Mouse (Mus musculus): Measurements from ENCODE around the gene Hdac9. TPM values are rescaled to one million over a fixed set of nuclear protein-coding genes. Genes with fewer than 3 reads are reported as not detected.

The Hdac9 gene
- total and polyA plus RNA-seq, 3 experiments: 0.03 to 0.19 TPM; not detected in 1

DNA sequence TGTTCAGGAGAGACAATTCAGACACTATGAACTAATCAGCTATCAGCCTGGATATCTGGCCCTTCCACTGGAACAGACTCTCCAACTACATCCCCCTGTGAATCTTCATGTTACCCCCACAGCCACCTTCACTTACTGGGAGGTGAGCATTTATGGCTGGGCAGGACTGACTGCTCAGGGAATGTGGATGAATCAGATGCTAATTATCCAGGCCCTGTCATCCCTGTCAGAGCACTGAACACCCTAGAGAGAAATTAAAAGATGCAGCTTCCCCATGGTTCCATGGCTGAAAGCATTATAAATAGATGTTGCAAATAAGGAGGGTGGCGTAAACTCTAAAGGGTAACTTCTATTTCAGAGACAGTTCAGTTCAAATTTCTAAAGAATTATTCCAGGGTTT is 345.8 kb downstream of the Hdac9 start:
- Histone ChIP-seq H3K9me3 (replicated peaks; ENCODE audit: insufficient read depth, low read length) (no peaks in the 10 kb centered on the region), H3K36me3 (ENCODE audit: control insufficient read depth in 1 of 2, insufficient read depth in 2 of 2, low read length in 2 of 2) (no peaks in the 10 kb centered on the region)
- no peak for TF ChIP-seq ZC3H11A (IDR thresholded peaks at IDR 0.05; ENCODE audit: low read depth, low read length)

DNA sequence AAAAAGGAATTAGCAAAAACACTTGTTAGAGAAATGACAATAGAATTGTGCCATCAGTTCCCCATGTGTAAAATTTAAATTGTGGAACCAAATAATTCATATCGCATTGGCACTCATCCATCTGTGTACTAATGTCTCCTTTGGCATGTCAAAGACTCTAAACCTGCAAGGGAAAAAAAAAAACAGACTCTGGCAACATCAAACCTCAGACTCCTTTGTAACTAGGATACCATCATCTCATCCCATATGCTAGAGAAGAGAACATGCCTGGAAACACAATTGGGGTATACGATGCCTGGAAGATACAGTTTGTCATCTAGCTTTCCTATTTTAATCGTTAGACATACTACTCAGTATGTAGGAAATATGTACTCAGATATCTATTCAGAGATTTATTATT is 347.4 kb downstream of the Hdac9 start:
- no peaks in the 10 kb centered on the region for H3K36me3 ChIP-seq (ENCODE audit: control insufficient read depth in 1 of 2, insufficient read depth in 2 of 2, low read length in 2 of 2)
- no peak overlapping the region for H3K27ac ChIP-seq (ENCODE audit: control insufficient read depth, low read depth, low read length)
- H3K9ac ChIP-seq (ENCODE audit: control insufficient read depth, low read depth, low read length, poor library complexity, severe bottlenecking): no peak overlapping the region
- H3K9me3 ChIP-seq (replicated peaks; ENCODE audit: insufficient read depth, low read length): no peaks in the 10 kb centered on the region
- no peak overlapping the region for H3K4me3 ChIP-seq (ENCODE audit: control insufficient read depth in 1 of 2, insufficient read depth in 1 of 2, low read depth in 2 of 2, low read length in 2 of 2)
- no peaks in the 10 kb centered on the region for H3K4me1 ChIP-seq (ENCODE audit: control insufficient read depth in 1 of 2, insufficient read depth in 2 of 2, low read length in 2 of 2)
- no peaks in the 10 kb centered on the region for H3K79me2 ChIP-seq (ENCODE audit: control insufficient read depth, insufficient read depth, low read length, poor library complexity)
- no peak for DNase-seq (ENCODE audit: low read depth, low spot score)
- H3K27me3 ChIP-seq (ENCODE audit: control insufficient read depth in 1 of 2, insufficient read depth in 2 of 2, low read length in 2 of 2): no peaks in the 10 kb centered on the region
- no peak for TF ChIP-seq RAD21 (IDR thresholded peaks at IDR 0.05; ENCODE audit: low read depth, low read length)

More for the DNA sequence above, 345.8 kb downstream of the Hdac9 start:
- no peak overlapping the region for H3K27ac ChIP-seq (ENCODE audit: control insufficient read depth, low read depth, low read length)
- H3K4me1 ChIP-seq (ENCODE audit: control insufficient read depth in 1 of 2, insufficient read depth in 2 of 2, low read length in 2 of 2): no peaks in the 10 kb centered on the region
- H3K79me2 ChIP-seq (ENCODE audit: control insufficient read depth, insufficient read depth, low read length, poor library complexity): no peaks in the 10 kb centered on the region
- DNase-seq (ENCODE audit: low read depth, low spot score): no peak
- no peak overlapping the region for H3K4me3 ChIP-seq (ENCODE audit: control insufficient read depth in 1 of 2, insufficient read depth in 1 of 2, low read depth in 2 of 2, low read length in 2 of 2)
- no peaks in the 10 kb centered on the region for H3K27me3 ChIP-seq (ENCODE audit: control insufficient read depth in 1 of 2, insufficient read depth in 2 of 2, low read length in 2 of 2)
- no peak overlapping the region for H3K9ac ChIP-seq (ENCODE audit: control insufficient read depth, low read depth, low read length, poor library complexity, severe bottlenecking)

DNA sequence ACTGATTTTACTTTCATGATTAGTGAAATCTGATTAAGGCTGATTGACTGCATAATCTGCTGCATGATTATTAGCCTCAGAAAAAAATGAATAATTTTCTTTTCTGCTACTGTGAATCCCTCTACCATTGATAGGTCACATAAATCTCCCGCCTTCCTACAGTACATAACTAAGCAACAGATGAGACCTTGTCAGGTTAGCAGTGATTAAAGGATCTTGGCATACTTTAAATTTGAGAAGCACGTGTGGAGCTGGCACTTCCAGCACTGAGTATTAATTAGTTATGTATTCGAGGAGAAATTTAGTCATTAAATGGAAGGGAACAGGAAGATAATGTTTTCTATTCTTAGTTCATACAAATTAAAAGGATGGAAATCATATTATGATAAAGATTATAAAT is 347.8 kb downstream of the Hdac9 start:
- Histone ChIP-seq H3K9me3 (replicated peaks; ENCODE audit: insufficient read depth, low read length) (no peaks in the 10 kb centered on the region), H3K9ac (ENCODE audit: control insufficient read depth, low read depth, low read length, poor library complexity, severe bottlenecking) (no peak overlapping the region), H3K4me3 (ENCODE audit: control insufficient read depth in 1 of 2, insufficient read depth in 1 of 2, low read depth in 2 of 2, low read length in 2 of 2) (no peak overlapping the region), H3K4me1 (ENCODE audit: control insufficient read depth in 1 of 2, insufficient read depth in 2 of 2, low read length in 2 of 2) (no peaks in the 10 kb centered on the region), H3K36me3 (ENCODE audit: control insufficient read depth in 1 of 2, insufficient read depth in 2 of 2, low read length in 2 of 2) (no peaks in the 10 kb centered on the region), H3K79me2 (ENCODE audit: control insufficient read depth, insufficient read depth, low read length, poor library complexity) (no peaks in the 10 kb centered on the region), H3K27ac (ENCODE audit: control insufficient read depth, low read depth, low read length) (no peak overlapping the region), H3K27me3 (ENCODE audit: control insufficient read depth in 1 of 2, insufficient read depth in 2 of 2, low read length in 2 of 2) (no peaks in the 10 kb centered on the region)
- no peak for DNase-seq (ENCODE audit: low read depth, low spot score)
- TF ChIP-seq ZMIZ1 (IDR thresholded peaks at IDR 0.05; ENCODE audit: low read depth, low read length): no peak
- TF ChIP-seq RAD21 (IDR thresholded peaks at IDR 0.05; ENCODE audit: low read depth, low read length): no peak
- no peak for TF ChIP-seq GATA1 (IDR thresholded peaks at IDR 0.05; ENCODE audit: low read depth, low read length)
- no peak for TF ChIP-seq POLR2AphosphoS2 (IDR thresholded peaks at IDR 0.05; ENCODE audit: low read length)
- TF ChIP-seq CHD2 (IDR thresholded peaks at IDR 0.05; ENCODE audit: low read length): no peak
- no peak for TF ChIP-seq MXI1 (IDR thresholded peaks at IDR 0.05; ENCODE audit: low read depth, low read length)
- no peak for TF ChIP-seq EP300 (IDR thresholded peaks at IDR 0.05; ENCODE audit: low read depth in 1 of 2, low read length in 2 of 2)
- TF ChIP-seq MEF2A (IDR thresholded peaks at IDR 0.05; ENCODE audit: extremely low read depth, insufficient replicate concordance, low read depth, low read length, poor library complexity, severe bottlenecking): no peak
- no peak for TF ChIP-seq POLR2AphosphoS5 (IDR thresholded peaks at IDR 0.05; ENCODE audit: borderline replicate concordance, low read depth, low read length)
- no peak for TF ChIP-seq JUND (IDR thresholded peaks at IDR 0.05; ENCODE audit: low read depth, low read length)
- no peak for TF ChIP-seq NELFE (IDR thresholded peaks at IDR 0.05; ENCODE audit: low read depth, low read length)
- TF ChIP-seq HCFC1 (IDR thresholded peaks at IDR 0.05; ENCODE audit: low read depth, low read length): no peak
- TF ChIP-seq NRF1 (IDR thresholded peaks at IDR 0.05; ENCODE audit: insufficient read depth, low read depth, low read length, poor library complexity, severe bottlenecking): no peak
- no peak for TF ChIP-seq TCF12 (IDR thresholded peaks at IDR 0.05; ENCODE audit: low read depth, low read length)
- TF ChIP-seq TBP (IDR thresholded peaks at IDR 0.05; ENCODE audit: low read depth, low read length): no peak
- no peak for TF ChIP-seq MYB (IDR thresholded peaks at IDR 0.05; ENCODE audit: low read depth, low read length)
- TF ChIP-seq ELF1 (IDR thresholded peaks at IDR 0.05; ENCODE audit: low read depth, low read length): no peak
- TF ChIP-seq MAX (IDR thresholded peaks at IDR 0.05; ENCODE audit: low read length): no peak
- TF ChIP-seq POLR2A (IDR thresholded peaks at IDR 0.05; ENCODE audit: control insufficient read depth in 1 of 2, insufficient read depth in 1 of 2, low read depth in 1 of 2, low read length in 2 of 2, poor library complexity in 1 of 2): no peak
